Mouse (Mus musculus) midbrain, postnatal 0 days (tissue): ENCODE measurements at regions not wholly inside any gene's neighbourhood (a gene's known extent, or its start where the extent isn't known, plus 50 kb on each side); places are given as distances from the start of the nearest gene placed in this dataset.

Experiments used
- ATAC-seq: fragments of 200-750 bp; cut with Nextera tagmentation; 2 replicates; pipeline ENCODE4 v1.8.0; 2017; ENCODE audit warnings: moderate number of reproducible peaks, mild to moderate bottlenecking, moderate TSS enrichment, moderate library complexity; ENCODE audit not compliant: low FRiP score
- DNase-seq: peaks from one replicate; pipeline ENCODE4 v3.0.0-alpha.2; 2015; ENCODE audit warnings: low spot score
- H3K27ac ChIP-seq: fragments of 300-500 bp; sonication (generic); 2 replicates; pipeline ENCODE4 v1.5.1; 2014; ENCODE audit warnings: low read depth, mild to moderate bottlenecking, low read length, mixed read lengths
- H3K27me3 ChIP-seq: fragments of 300-500 bp; sonication (generic); 2 replicates; pipeline ENCODE4 v1.6.1; 2014; ENCODE audit warnings: low read length, control low read depth, mixed read lengths; ENCODE audit not compliant: insufficient read depth
- H3K36me3 ChIP-seq: fragments of 300-500 bp; sonication (generic); 2 replicates; pipeline ENCODE4 v1.6.1; 2014; ENCODE audit warnings: low read length, control low read depth, mixed read lengths; ENCODE audit not compliant: insufficient read depth
- H3K4me1 ChIP-seq: fragments of 300-500 bp; sonication (generic); 2 replicates; pipeline ENCODE4 v1.6.1; 2014; ENCODE audit warnings: mild to moderate bottlenecking, control low read depth, antibody characterized with exemption, low read length, mixed read lengths; ENCODE audit not compliant: insufficient read depth
- H3K4me2 ChIP-seq: fragments of 300-500 bp; sonication (generic); 2 replicates; pipeline ENCODE4 v1.6.1; 2014; ENCODE audit warnings: low read depth, mild to moderate bottlenecking, low read length, mixed read lengths; ENCODE audit not compliant: poor library complexity, severe bottlenecking
- H3K4me3 ChIP-seq: fragments of 300-500 bp; sonication (generic); 2 replicates; pipeline ENCODE4 v1.5.1; 2014; ENCODE audit warnings: low read depth, mild to moderate bottlenecking, low read length, moderate library complexity
- H3K9ac ChIP-seq: fragments of 300-500 bp; sonication (generic); replicated peaks from 2 replicates; pipeline ENCODE4 v1.6.1; 2014; ENCODE audit warnings: mild to moderate bottlenecking, low read length, moderate library complexity, mixed read lengths; ENCODE audit not compliant: poor library complexity, severe bottlenecking
- H3K9me3 ChIP-seq: fragments of 300-500 bp; sonication (generic); 2 replicates; pipeline ENCODE4 v1.6.1; 2016; ENCODE audit warnings: low read length, control low read depth
- CTCF ChIP-seq: IDR thresholded peaks from 2 replicates; pipeline ENCODE4 v1.5.1; 2016; ENCODE audit warnings: antibody characterized with exemption, mild to moderate bottlenecking
- WGBS: fragments of 180-500 bp; shearing (Covaris S2); extraction: QIAGEN DNeasy Blood & Tissue Kit; methylation state at CpG from one replicate; pipeline ENCODE4 v1.1.7; 2014; 5-methylcytosine and 5-hydroxymethylcytosine counted together

DNA sequence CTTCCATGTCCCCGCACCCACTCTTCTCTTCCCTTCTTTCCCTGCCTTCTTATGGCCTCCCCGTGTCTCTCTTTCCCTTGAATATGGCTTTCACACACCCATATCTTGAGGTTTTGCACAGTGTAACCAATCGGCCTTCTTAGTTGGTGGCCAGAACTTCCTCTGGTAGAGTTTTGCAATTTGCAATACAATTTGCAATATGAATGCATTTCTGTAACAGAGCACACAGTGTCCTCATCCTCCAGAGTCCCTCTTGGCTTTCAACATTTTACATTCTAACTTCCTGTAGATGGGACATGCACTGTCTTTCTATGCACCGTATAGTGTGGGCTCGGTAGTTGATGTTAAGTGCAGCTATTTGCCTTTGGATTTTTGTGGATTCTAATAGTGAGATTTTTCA lies 265.7 kb upstream of the Kcnj16 start:
- DNase-seq = no peak
- Histone ChIP-seq H3K27ac (no peak overlapping the region), H3K9me3 (no peaks in the 10 kb centered on the region), H3K36me3 (no peaks in the 10 kb centered on the region), H3K27me3 (no peaks in the 10 kb centered on the region), H3K9ac (no peak overlapping the region), H3K4me1 (no peaks in the 10 kb centered on the region), H3K4me3 (no peak overlapping the region), H3K4me2 (no peak overlapping the region)
- 94% methylated on average over 5 of the region's 5 CpGs for WGBS
- no peak for TF ChIP-seq CTCF
- no peak for ATAC-seq

DNA sequence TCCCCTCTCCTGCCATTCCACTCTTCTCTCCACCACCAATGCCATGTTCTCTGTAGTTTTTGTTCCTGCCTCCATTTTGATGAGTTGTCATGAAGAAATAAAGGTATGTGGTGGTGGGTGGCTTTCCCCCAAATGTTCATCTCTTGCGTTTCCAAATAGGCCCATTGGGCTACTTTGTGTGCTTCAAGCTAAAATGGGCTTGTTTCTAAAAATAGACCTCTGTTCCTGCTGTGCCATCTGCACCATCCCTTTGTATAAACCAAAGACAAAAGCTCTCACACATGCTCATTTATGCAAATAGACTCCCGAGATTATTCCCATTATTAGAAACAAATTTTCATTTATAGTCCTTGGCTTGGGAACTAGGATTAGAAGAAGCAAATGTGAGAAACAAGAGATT lies 264.3 kb upstream of the Kcnj16 start:
- H3K4me1 ChIP-seq = no peaks in the 10 kb centered on the region
- no peak overlapping the region for H3K27ac ChIP-seq
- DNase-seq = no peak
- no peak overlapping the region for H3K9ac ChIP-seq
- no peak overlapping the region for H3K4me2 ChIP-seq
- H3K4me3 ChIP-seq = no peak overlapping the region
- no peaks in the 10 kb centered on the region for H3K27me3 ChIP-seq
- WGBS = 73% methylated on average over 2 of the region's 2 CpGs
- H3K36me3 ChIP-seq = no peaks in the 10 kb centered on the region
- H3K9me3 ChIP-seq = no peaks in the 10 kb centered on the region
- ATAC-seq = no peak
- TF ChIP-seq CTCF = no peak

DNA sequence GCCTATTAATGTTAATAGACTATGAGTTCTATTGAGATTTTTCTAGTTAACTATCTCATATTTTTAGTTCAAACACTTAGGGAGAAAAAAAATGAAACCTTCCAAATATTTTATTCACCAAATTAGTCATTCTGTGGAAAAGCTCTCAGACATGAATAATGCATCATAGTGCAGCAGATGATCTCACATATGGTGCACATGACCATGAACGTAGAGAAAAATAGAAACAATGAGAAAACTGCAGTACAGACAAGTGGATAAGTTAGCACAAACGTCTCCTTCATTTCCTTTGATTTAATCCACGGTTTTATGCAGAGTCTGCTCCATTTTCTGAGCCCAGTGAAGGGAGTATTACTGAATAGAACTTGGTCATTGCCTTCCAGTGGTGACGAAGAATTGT lies 260.5 kb upstream of the Kcnj16 start:
- 55% methylated on average over 4 of the region's 4 CpGs for WGBS
- Histone ChIP-seq H3K4me3 (no peak overlapping the region), H3K9me3 (no peaks in the 10 kb centered on the region), H3K9ac (no peak overlapping the region), H3K27ac (no peak overlapping the region), H3K27me3 (no peaks in the 10 kb centered on the region), H3K36me3 (no peaks in the 10 kb centered on the region), H3K4me1 (no peaks in the 10 kb centered on the region), H3K4me2 (no peak overlapping the region)
- no peak for TF ChIP-seq CTCF
- no peak for ATAC-seq
- DNase-seq = no peak

GRCm38 (mm10) chr11:110715300-110715699 lies 252.5 kb upstream of the Kcnj16 start:
- 91% methylated on average over 2 of the region's 2 CpGs for WGBS
- no peak for DNase-seq
- no peaks in the 10 kb centered on the region for H3K36me3 ChIP-seq
- no peak for ATAC-seq
- no peaks in the 10 kb centered on the region for H3K27me3 ChIP-seq
- no peak for TF ChIP-seq CTCF
- no peak overlapping the region for H3K4me2 ChIP-seq
- H3K4me3 ChIP-seq = no peak overlapping the region
- H3K9ac ChIP-seq = no peak overlapping the region
- H3K27ac ChIP-seq = no peak overlapping the region
- no peaks in the 10 kb centered on the region for H3K9me3 ChIP-seq
- no peaks in the 10 kb centered on the region for H3K4me1 ChIP-seq

DNA sequence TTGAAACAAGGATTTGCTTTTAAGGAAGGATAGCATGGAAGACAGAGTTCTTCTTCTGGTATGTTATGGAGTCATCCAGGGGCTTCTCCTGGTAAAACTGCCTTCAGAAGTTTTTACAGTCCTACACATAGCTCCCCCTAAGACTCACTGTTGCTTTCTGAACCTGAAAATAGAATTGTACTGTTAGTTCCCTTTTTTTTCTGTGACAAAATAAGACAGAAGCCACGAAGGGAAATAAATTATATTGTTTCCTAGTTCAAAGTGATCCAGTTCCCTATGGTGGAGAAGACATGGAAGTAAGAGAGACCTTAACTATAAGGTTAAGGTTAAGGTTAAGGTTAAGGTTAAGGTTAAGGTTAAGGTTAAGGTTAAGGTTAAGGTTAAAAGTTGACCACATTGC lies 251.5 kb upstream of the Kcnj16 start:
- no peak overlapping the region for H3K4me2 ChIP-seq
- WGBS = 59% methylated on average over 1 of the region's 1 CpGs
- H3K4me1 ChIP-seq = no peaks in the 10 kb centered on the region
- no peaks in the 10 kb centered on the region for H3K27me3 ChIP-seq
- ATAC-seq = no peak
- DNase-seq = no peak
- no peaks in the 10 kb centered on the region for H3K9me3 ChIP-seq
- no peak overlapping the region for H3K9ac ChIP-seq
- no peak overlapping the region for H3K27ac ChIP-seq
- no peak for TF ChIP-seq CTCF
- H3K36me3 ChIP-seq = no peaks in the 10 kb centered on the region
- H3K4me3 ChIP-seq = no peak overlapping the region

GRCm38 (mm10) chr11:110722701-110723100 lies 245.1 kb upstream of the Kcnj16 start:
- no peaks in the 10 kb centered on the region for H3K27me3 ChIP-seq
- no peak overlapping the region for H3K27ac ChIP-seq
- TF ChIP-seq CTCF = no peak
- no peaks in the 10 kb centered on the region for H3K4me1 ChIP-seq
- H3K9ac ChIP-seq = no peak overlapping the region
- H3K4me3 ChIP-seq = no peak overlapping the region
- DNase-seq (no peak), ATAC-seq (no peak)
- H3K36me3 ChIP-seq = no peaks in the 10 kb centered on the region
- 87% methylated on average over 5 of the region's 5 CpGs for WGBS
- no peaks in the 10 kb centered on the region for H3K9me3 ChIP-seq
- H3K4me2 ChIP-seq = no peak overlapping the region

DNA sequence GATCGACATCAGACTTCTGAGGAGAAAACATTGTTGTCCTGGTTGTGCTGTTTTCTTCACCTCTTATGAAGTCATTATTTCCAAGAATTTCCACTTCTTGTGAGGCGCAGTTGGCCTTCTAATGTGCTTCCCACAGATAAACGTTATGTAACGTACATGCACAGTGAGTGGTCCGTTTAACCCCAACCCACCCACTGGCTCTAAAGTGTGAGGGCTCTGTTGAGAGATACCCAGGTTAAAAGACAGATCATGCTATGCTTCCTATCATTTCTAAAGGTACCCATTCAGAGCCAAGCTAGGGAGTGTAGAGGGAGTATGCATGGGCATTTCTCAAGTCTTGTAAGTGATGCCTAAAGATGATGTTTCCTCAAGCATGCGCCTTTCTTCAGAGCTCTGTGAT lies 243.9 kb upstream of the Kcnj16 start:
- no peak for TF ChIP-seq CTCF
- H3K36me3 ChIP-seq = no peaks in the 10 kb centered on the region
- no peaks in the 10 kb centered on the region for H3K9me3 ChIP-seq
- no peaks in the 10 kb centered on the region for H3K4me1 ChIP-seq
- no peak for ATAC-seq
- DNase-seq = no peak
- WGBS = 90% methylated on average over 6 of the region's 6 CpGs
- H3K9ac ChIP-seq = no peak overlapping the region
- H3K4me3 ChIP-seq = no peak overlapping the region
- no peak overlapping the region for H3K27ac ChIP-seq
- no peak overlapping the region for H3K4me2 ChIP-seq
- no peaks in the 10 kb centered on the region for H3K27me3 ChIP-seq
